In the genomic region with DNA sequence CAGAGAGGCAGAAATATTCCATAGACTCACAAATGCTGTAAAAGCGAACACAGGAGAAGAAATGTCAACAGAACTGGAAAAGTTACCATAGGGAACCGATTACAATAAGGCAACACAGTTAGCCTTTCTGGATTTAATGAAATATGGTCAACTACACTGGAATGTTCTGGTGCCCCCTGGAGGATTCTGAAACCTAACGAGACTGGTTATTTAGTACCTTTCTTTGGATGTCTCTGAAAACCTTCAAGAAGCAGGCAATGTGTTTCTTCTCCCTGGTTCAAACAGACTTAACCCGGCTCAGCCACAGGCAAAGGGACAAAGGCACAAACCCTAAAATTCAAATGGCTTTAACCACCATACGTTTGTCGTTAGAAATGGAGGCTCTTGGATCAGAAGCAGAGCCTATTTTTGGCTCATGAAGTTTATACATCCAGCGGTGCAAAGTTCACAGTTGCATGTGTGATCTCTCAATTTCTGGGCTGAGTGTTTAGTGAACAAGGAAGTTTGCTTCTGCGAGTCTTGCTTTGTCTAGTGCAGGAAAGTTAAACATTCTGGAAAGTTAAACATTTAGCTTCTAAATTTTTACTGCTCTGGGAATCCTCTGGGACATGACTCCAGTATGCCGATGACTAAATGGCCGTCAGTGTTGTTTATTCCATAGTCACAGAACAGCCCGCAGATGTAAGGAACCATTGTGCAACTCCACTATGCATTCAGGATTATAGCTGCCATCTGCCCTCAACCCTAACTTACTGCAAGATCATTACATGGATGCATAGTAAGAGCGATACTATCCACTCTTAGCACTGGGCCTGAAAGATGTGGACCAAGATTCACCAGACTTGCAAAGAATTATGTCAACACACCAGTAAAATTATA, we compare ENCODE assay signal across 9 mouse cellular contexts.
DNase-seq lines count a peak whose midpoint lies in the region; ATAC-seq lines count a peak whose summit lies in the region.
"Had no signal": no experiment of that assay in that cellular context is flagged by ENCODE, and none has a peak within 500 bp of the region (broad histone marks: within the 10 kb centered on the region; RNA-seq: fewer than 3 reads in every experiment).

No protein-coding gene starts in this region.

- peak overlapping the region; percentile 42; the same call in 1 of the 2 replicates for H3K27ac ChIP-seq in midbrain, embryonic 13.5 days
- H3K27ac ChIP-seq: liver, embryonic 15.5 days had no signal

- H3K4me2 ChIP-seq in midbrain, embryonic 13.5 days (replicated peaks), result no peak overlapping the region
- H3K4me2 ChIP-seq: liver, embryonic 15.5 days had no signal

- WGBS in midbrain, embryonic 13.5 days, result 68% methylated on average over 12 of the region's 12 CpGs

- H3K36me3 ChIP-seq in midbrain, embryonic 13.5 days, result no peaks in the 10 kb centered on the region
- H3K36me3 ChIP-seq: liver, embryonic 15.5 days had no signal

- no peaks in the 10 kb centered on the region for H3K27me3 ChIP-seq in midbrain, embryonic 13.5 days
- H3K27me3 ChIP-seq: liver, embryonic 15.5 days had no signal

- no peaks in the 10 kb centered on the region for H3K9me3 ChIP-seq in midbrain, embryonic 13.5 days
- H3K9me3 ChIP-seq: liver, embryonic 15.5 days had no signal

- no peak for ATAC-seq in cerebellum, adult (ENCODE audit: insufficient number of reproducible peaks, low FRiP score, low TSS enrichment)
- no peak for ATAC-seq in midbrain, embryonic 13.5 days
- ATAC-seq in megakaryocyte progenitor cell, adult 5-6 weeks (replicated peaks; ENCODE audit: poor library complexity), result no peak

- peak; percentile 26 for DNase-seq in cerebellum, adult 11 months
- DNase-seq in spleen, postnatal 36 days (ENCODE audit: low spot score in 2 of 2), result peak; percentile 39 to 64
- no peak for DNase-seq in spleen, adult 12 weeks (ENCODE audit: low spot score)
- peak; percentile 74 for DNase-seq in forelimb bud, embryonic 11.5 days (ENCODE audit: low read depth, low spot score)
- peak; percentile 63 for DNase-seq in kidney, postnatal 14 days

- H3K4me3 ChIP-seq in midbrain, embryonic 13.5 days (replicated peaks), result no peak overlapping the region
- H3K4me3 ChIP-seq: liver, embryonic 15.5 days had no signal

- H3K4me1 ChIP-seq in midbrain, embryonic 13.5 days (replicated peaks), result peaks cover 20% of the 10 kb centered on the region

- H3K9ac ChIP-seq in midbrain, embryonic 13.5 days (replicated peaks), result no peak overlapping the region
- H3K9ac ChIP-seq: liver, embryonic 15.5 days had no signal
